Mouse (Mus musculus) neural tube, embryonic 14.5 days (tissue): Measurements from ENCODE around the gene Zfp189. TPM values are rescaled to one million over a fixed set of nuclear protein-coding genes. Genes with fewer than 3 reads are reported as not detected.
"Not testable (repeated sequence)": the region's sequence is repeated elsewhere in the genome, so short reads cannot be mapped to it uniquely, and the experiment has no call there.

Experiments
- ATAC-seq: fragments of 200-750 bp; cut with Nextera tagmentation; 2 replicates; pipeline ENCODE4 v1.8.0; 2017; ENCODE audit warnings: low read depth, mild to moderate bottlenecking, moderate TSS enrichment, moderate library complexity
- H3K27ac ChIP-seq: fragments of 300-500 bp; sonication (generic); 2 replicates; pipeline ENCODE4 v1.5.1; 2014; ENCODE audit warnings: low read depth, mild to moderate bottlenecking, control low read depth, low read length, moderate library complexity, mixed read lengths
- H3K27me3 ChIP-seq: fragments of 300-500 bp; sonication (generic); 2 replicates; pipeline ENCODE4 v1.6.1; 2014; ENCODE audit warnings: low read length; ENCODE audit not compliant: control insufficient read depth, insufficient read depth
- H3K36me3 ChIP-seq: fragments of 300-500 bp; sonication (generic); 2 replicates; pipeline ENCODE4 v1.6.1; 2014; ENCODE audit warnings: low read length, mixed read lengths; ENCODE audit not compliant: control insufficient read depth, insufficient read depth
- H3K4me1 ChIP-seq: fragments of 300-500 bp; sonication (generic); 2 replicates; pipeline ENCODE4 v1.6.1; 2014; ENCODE audit warnings: low read length; ENCODE audit not compliant: control insufficient read depth, insufficient read depth
- H3K4me2 ChIP-seq: fragments of 300-500 bp; sonication (generic); 2 replicates; pipeline ENCODE4 v1.6.1; 2014; ENCODE audit warnings: mild to moderate bottlenecking, low read depth, low read length, control low read depth
- H3K4me3 ChIP-seq: fragments of 300-500 bp; sonication (generic); 2 replicates; pipeline ENCODE4 v1.5.1; 2014; ENCODE audit warnings: low read depth, low read length, control low read depth, mixed read lengths
- H3K9ac ChIP-seq: fragments of 300-500 bp; sonication (generic); replicated peaks from 2 replicates; pipeline ENCODE4 v1.6.1; 2014; ENCODE audit warnings: low read depth, mild to moderate bottlenecking, control low read depth, low read length, mixed read lengths
- H3K9me3 ChIP-seq: fragments of 300-500 bp; sonication (generic); 2 replicates; pipeline ENCODE4 v1.6.1; 2016; ENCODE audit warnings: low read length; ENCODE audit not compliant: control insufficient read depth
- WGBS: fragments of 180-500 bp; shearing (Covaris S2); extraction: QIAGEN DNeasy Blood & Tissue Kit; methylation state at CpG from one replicate; pipeline ENCODE4 v1.1.7; 2014; 5-methylcytosine and 5-hydroxymethylcytosine counted together
- polyA plus RNA-seq: library from polyadenylated mRNA; unstranded; fragments of >200 nt; fragmentation: Nextera tagmentation; extraction: Ambion mirVana; gene quantifications from 2 replicates; pipeline ENCODE4 v1.2.1, GENCODE M21; 2014

Gene Zfp189
- polyA plus RNA-seq, 1 experiment from 2014 or later = 13.0 TPM

DNA sequence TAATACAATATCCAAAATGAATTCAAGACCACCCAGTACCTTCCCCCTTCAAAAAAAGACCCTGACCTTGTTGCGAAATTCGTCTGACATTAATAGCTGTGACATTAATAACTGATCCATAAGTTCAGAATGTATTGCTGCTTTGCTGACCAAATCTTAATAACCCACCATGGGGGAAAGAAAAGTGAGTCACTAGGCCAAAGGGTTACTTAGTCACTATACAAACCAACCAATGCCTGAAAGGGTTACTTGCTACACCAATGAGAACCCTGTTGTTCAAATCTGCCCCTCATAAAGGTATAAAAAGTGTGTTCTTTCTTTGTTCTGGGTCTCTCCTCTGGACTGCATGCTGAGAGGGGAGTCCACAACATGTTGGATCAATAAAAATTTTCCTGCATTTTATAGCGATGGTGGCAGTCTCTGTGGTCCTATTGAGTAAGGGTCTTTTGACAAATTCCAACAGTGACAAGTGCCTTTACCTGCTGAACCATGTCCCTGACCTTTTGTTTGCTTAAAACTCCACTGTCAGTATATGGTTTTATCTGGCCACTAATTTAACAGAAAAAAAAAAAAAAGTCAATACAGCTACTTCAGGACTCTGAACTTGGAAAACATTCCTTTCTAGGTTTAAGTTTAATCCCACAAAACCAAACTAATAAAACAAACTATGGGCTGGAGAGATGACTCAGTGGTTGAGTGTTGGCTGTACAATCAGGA lies 34.9 kb upstream of the Zfp189 start:
- H3K4me3 ChIP-seq, H3K27ac ChIP-seq, H3K4me1 ChIP-seq, H3K4me2 ChIP-seq, H3K27me3 ChIP-seq, H3K9me3 ChIP-seq, ATAC-seq, H3K36me3 ChIP-seq, H3K9ac ChIP-seq: not testable (repeated sequence)
- 63% methylated on average over 3 of the region's 3 CpGs for WGBS

DNA sequence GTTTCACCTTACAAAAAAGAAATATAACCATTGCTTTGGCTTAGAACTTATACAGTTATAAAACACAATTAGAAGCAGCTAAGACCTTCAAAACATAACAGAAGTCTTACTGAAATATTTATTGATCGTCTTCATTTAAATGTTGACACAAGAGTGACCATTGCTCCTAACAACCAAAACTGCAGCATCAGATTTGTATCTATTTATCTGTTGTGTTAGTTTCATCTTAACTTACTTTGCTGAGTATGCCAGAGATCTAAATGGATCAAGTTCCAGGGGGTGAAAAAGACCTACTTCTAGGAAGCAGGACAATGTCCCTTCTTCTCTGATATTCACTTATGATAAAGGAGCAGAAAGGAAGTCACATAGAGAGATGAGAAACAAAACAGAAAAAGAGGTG lies 17.4 kb upstream of the Zfp189 start:
- no peak for ATAC-seq
- Histone ChIP-seq H3K36me3 (no peaks in the 10 kb centered on the region), H3K4me3 (no peak overlapping the region), H3K9ac (no peak overlapping the region), H3K9me3 (no peaks in the 10 kb centered on the region), H3K27me3 (no peaks in the 10 kb centered on the region), H3K4me2 (no peak overlapping the region), H3K27ac (no peak overlapping the region), H3K4me1 (no peaks in the 10 kb centered on the region)
- 90% methylated on average over 1 of the region's 1 CpGs for WGBS

DNA sequence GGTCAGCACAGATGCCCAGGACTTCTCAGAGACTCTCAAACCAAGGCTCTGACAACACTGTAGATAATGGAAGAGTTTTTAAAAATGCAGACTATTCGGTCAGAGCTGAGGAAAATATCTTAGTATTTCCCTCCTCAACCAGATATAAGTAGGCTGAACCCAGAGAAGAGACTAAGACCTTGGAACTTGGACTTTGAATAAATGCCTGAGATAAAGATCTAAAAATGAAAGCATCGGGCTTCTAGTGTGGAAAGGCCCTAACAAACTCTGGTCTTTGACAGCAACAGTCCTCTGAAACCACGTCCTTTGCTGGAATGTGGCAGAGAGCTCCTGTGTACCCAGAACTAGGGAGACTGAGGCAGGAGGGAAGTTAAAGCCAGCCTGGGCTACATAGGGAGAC lies 14.6 kb upstream of the Zfp189 start, which contains the start of gene Baat:
TSS of gene Baat (minus strand) at position 172 of the 400 bp plus-strand sequence.
- no peak for ATAC-seq
- Histone ChIP-seq H3K9ac (no peak within 1 kb of the TSS), H3K36me3 (no peaks in the 10 kb centered on the region), H3K9me3 (no peaks in the 10 kb centered on the region), H3K27ac (no peak within 1 kb of the TSS), H3K27me3 (no peaks in the 10 kb centered on the region), H3K4me2 (no peak within 1 kb of the TSS), H3K4me3 (no peak within 1 kb of the TSS), H3K4me1 (no peaks in the 10 kb centered on the region)
- WGBS = 80% methylated on average over 3 of the region's 3 CpGs

DNA sequence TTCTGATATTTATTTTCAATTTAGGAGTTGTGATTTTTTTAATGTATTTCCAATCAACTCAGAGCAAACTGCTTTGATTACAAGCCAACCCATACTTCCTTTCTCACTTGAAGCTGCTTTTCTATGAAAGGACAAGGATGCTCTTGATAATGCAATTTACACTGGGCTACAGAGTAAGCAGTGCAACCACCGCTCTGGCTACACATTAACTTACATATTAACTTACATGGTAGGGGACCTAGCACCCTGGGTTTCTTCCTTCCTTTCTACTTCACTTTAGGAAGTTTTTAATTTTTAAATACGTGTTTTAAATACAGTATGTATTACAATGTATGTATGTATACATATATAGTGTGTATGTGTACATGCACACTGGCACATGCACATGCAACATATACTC lies 11.8 kb upstream of the Zfp189 start:
- no peaks in the 10 kb centered on the region for H3K4me1 ChIP-seq
- H3K36me3 ChIP-seq = 0 out of 2 replicates have a peak, but pooled peaks cover 6% of the 10 kb centered on the region
- H3K4me2 ChIP-seq = no peak overlapping the region
- no peaks in the 10 kb centered on the region for H3K27me3 ChIP-seq
- ATAC-seq = no peak
- no peak overlapping the region for H3K27ac ChIP-seq
- no peaks in the 10 kb centered on the region for H3K9me3 ChIP-seq
- 91% methylated on average over 2 of the region's 2 CpGs for WGBS
- H3K4me3 ChIP-seq = no peak overlapping the region
- H3K9ac ChIP-seq = no peak overlapping the region

DNA sequence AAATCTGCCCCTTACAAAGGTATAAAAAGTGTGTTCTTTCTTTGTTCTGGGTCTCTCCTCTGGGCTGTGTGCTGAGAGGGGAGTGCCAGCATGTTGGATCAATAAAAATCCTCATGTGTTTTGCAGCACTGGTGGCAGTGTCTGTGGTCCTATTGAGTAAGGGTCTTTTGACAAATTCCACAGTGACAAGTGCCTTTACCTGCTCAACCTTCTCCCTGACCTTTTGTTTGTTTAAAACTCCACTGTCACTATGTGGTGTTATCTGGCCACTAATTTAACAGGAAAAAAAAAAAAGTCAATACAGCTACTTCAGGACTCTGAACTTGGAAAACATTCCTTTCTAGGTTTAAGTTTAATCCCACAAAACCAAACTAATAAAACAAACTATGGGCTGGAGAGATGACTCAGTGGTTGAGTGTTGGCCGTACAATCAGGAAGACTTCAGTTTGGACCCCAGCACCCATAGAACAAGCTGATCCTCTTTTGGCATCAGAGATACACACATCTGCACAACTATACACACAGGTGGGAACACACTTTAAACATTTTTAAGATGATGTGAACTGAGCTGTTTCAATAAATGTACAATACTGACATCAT lies 10.6 kb upstream of the Zfp189 start:
- H3K9ac ChIP-seq, ATAC-seq, H3K27ac ChIP-seq, H3K27me3 ChIP-seq, H3K4me1 ChIP-seq, H3K36me3 ChIP-seq, H3K4me3 ChIP-seq, H3K9me3 ChIP-seq, H3K4me2 ChIP-seq: not testable (repeated sequence)
- 100% methylated on average over 1 of the region's 1 CpGs for WGBS

DNA sequence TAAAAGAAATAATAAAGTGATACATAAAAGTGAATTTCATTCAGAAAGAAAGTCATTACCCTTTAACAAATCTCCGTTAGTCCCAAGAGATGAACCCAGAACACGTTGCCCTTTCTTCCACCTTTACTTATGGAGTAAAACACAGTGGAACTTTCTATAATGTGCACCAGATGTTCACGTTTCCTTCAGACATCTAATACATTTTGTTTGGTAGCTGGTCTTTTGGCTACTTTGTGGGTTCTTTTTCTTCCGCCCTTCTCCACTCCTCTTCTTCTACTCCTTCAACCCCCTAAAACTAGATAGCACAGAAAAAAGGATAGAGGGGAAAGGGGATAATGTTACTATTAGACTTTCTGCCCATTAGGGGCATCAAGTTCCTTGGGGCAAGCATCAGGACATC lies 8.3 kb upstream of the Zfp189 start:
- no peaks in the 10 kb centered on the region for H3K4me1 ChIP-seq
- H3K27ac ChIP-seq = no peak overlapping the region
- 0 out of 2 replicates have a peak, but pooled peaks cover 6% of the 10 kb centered on the region for H3K36me3 ChIP-seq
- H3K9ac ChIP-seq = no peak overlapping the region
- no peaks in the 10 kb centered on the region for H3K27me3 ChIP-seq
- no peak for ATAC-seq
- no peaks in the 10 kb centered on the region for H3K9me3 ChIP-seq
- H3K4me2 ChIP-seq = no peak overlapping the region
- 96% methylated on average over 4 of the region's 4 CpGs for WGBS
- no peak overlapping the region for H3K4me3 ChIP-seq

DNA sequence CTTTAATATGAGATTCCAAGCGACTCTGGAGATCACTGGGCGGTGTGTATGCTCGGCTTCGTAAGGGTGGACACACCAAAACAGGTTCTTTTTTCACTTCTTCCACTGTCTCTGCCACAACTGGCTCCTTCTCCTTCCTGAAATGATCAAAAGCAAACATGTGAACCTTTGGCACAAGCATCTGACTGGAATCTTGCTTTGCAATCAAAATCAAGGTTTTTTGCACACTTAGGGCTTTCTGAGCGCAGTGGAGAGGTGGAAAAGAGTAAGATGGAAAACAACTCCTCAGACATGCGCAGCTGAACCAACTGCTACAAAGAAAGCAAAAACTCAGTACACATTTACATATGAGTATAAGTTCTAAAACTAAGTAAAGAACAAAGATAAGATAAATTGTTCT lies 6.5 kb upstream of the Zfp189 start:
- no peak overlapping the region for H3K9ac ChIP-seq
- ATAC-seq = no peak
- WGBS = 97% methylated on average over 6 of the region's 6 CpGs

DNA sequence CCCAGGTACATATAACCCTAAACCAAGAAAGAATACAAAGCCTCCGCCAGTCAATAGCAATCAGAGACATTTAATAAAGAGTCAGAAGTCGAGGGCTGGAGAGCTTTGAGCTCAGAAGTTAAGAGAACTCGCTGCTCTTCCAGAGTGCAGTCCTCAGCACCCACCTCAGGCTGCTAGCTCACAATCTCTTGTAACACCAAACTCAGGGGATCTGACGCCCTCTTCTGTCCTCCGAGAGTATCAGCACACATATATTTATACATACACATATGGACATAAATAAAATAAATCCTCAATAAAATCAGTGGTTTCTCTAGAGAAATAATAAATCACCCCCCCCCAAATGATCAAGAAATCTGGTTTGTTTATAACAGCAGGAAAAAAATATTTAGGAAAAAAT lies 1.5 kb upstream of the Zfp189 start:
- Histone ChIP-seq H3K36me3 (no peaks in the 10 kb centered on the region), H3K9ac (no peak overlapping the region), H3K4me2 (peak overlapping the region; percentile 27; the same call in 1 of the 2 replicates), H3K27ac (no peak overlapping the region), H3K4me1 (peaks cover 14% of the 10 kb centered on the region), H3K9me3 (no peaks in the 10 kb centered on the region), H3K27me3 (no peaks in the 10 kb centered on the region), H3K4me3 (no peak overlapping the region)
- WGBS = 80% methylated on average over 5 of the region's 5 CpGs
- no peak for ATAC-seq

More for the DNA sequence above, 6.5 kb upstream of the Zfp189 start:
- H3K36me3 ChIP-seq = 0 out of 2 replicates have a peak, but pooled peaks cover 6% of the 10 kb centered on the region
- H3K4me3 ChIP-seq = no peak overlapping the region
- H3K4me1 ChIP-seq = peaks cover 3% of the 10 kb centered on the region; the same call in 1 of the 2 replicates
- no peak overlapping the region for H3K27ac ChIP-seq
- H3K4me2 ChIP-seq = no peak overlapping the region
- no peaks in the 10 kb centered on the region for H3K27me3 ChIP-seq
- H3K9me3 ChIP-seq = no peaks in the 10 kb centered on the region

DNA sequence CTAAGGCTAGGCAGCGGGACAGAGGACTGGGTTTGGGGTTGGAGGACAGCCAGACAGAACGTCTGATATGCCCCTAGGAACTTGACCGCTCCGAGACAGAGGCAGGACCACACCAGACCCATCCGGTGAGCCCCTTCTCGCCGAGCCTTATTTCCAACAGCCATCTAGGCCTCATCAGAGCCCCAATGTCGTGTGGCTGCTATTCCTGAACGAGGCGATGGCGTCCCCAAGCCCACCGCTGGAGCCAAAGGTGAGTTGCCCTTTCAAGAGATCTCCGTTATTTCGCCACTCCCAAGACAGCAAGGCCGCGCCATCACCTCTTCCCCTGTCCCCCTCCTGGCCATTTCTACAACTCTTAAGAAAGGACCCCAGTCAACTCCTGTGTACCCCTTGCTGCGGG lies 370 bp downstream of the Zfp189 start:
- peak; percentile 70; the same call in 1 of the 2 replicates for ATAC-seq

More for the DNA sequence above, 370 bp downstream of the Zfp189 start:
- H3K27me3 ChIP-seq = no peaks in the 10 kb centered on the region
- no peak overlapping the region for H3K27ac ChIP-seq
- H3K4me1 ChIP-seq = peaks cover 14% of the 10 kb centered on the region
- under 1% methylated on average over 17 of the region's 17 CpGs for WGBS
- peak overlapping the region; percentile 73 for H3K9ac ChIP-seq
- H3K4me2 ChIP-seq = peak overlapping the region; percentile 71
- peak overlapping the region; percentile 64 for H3K4me3 ChIP-seq
- no peaks in the 10 kb centered on the region for H3K9me3 ChIP-seq
- H3K36me3 ChIP-seq = 0 out of 2 replicates have a peak, but pooled peaks cover 2% of the 10 kb centered on the region
